Mouse (Mus musculus) embryonic facial prominence, embryonic 10.5 days (tissue): Measurements from ENCODE around the gene Csnk2a1. TPM values are rescaled to one million over a fixed set of nuclear protein-coding genes. Genes with fewer than 3 reads are reported as not detected.
"Not testable (repeated sequence)": the region's sequence is repeated elsewhere in the genome, so short reads cannot be mapped to it uniquely, and the experiment has no call there.

Experiments used
- DNase-seq: peaks from one replicate; pipeline ENCODE4 v3.0.0-alpha.2; 2017; ENCODE audit warnings: low spot score
- H3K27ac ChIP-seq: fragments of 300-500 bp; sonication (generic); replicated peaks from 2 replicates; pipeline ENCODE4 v1.5.1; 2016; ENCODE audit warnings: mild to moderate bottlenecking
- H3K27me3 ChIP-seq: fragments of 300-500 bp; sonication (generic); replicated peaks from 2 replicates; pipeline ENCODE4 v1.6.1; 2016; ENCODE audit warnings: low read depth, mild to moderate bottlenecking; ENCODE audit not compliant: poor library complexity, severe bottlenecking
- H3K36me3 ChIP-seq: fragments of 300-500 bp; sonication (generic); replicated peaks from 2 replicates; pipeline ENCODE4 v1.6.1; 2016; ENCODE audit warnings: mild to moderate bottlenecking, moderate library complexity
- H3K4me1 ChIP-seq: fragments of 300-500 bp; sonication (generic); 2 replicates; pipeline ENCODE4 v1.6.1; 2016
- H3K4me3 ChIP-seq: fragments of 300-500 bp; sonication (generic); 2 replicates; pipeline ENCODE4 v1.5.1; 2016; ENCODE audit warnings: mild to moderate bottlenecking, moderate library complexity
- H3K9me3 ChIP-seq: fragments of 300-500 bp; sonication (generic); 2 replicates; pipeline ENCODE4 v1.6.1; 2016; ENCODE audit warnings: mild to moderate bottlenecking
- WGBS: fragments of 180-500 bp; shearing (Covaris S2); methylation state at CpG from one replicate; pipeline ENCODE4 v1.1.7; 2016; 5-methylcytosine and 5-hydroxymethylcytosine counted together
- polyA plus RNA-seq: library from polyadenylated mRNA; unstranded; fragments of >200 nt; fragmentation: Nextera tagmentation; extraction: Ambion mirVana; gene quantifications from 2 replicates; pipeline ENCODE4 v1.2.1, GENCODE M21; 2016

The Csnk2a1 gene
- polyA plus RNA-seq, 1 experiment from 2014 or later = 77.8 TPM

DNA sequence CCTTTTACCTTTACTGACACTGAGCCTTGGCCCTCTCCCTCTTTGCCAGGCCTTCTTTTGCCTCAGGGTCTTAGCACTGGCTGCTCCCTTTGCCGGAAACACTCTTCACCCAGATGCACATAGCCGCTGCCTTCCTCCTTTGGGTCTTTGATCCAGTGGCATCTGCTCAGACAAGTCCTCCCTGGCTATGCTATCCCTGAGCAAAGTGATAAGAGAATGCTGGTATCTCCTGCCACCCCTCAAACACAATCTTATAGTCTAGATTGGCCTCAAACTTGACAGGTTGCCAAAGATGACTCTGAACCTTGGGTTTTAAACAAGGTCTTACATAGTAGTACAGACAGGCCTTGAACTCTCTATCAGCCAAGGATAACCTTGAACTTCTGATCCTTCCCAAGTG is 32.1 kb upstream of the Csnk2a1 start:
- DNase-seq = no peak
- Histone ChIP-seq H3K9me3 (no peaks in the 10 kb centered on the region), H3K27me3 (peaks cover 7% of the 10 kb centered on the region; the same call in 1 of the 2 replicates), H3K27ac (no peak overlapping the region), H3K4me3 (no peak overlapping the region), H3K4me1 (peaks cover 14% of the 10 kb centered on the region), H3K36me3 (no peaks in the 10 kb centered on the region)
- WGBS = 88% methylated on average over 2 of the region's 2 CpGs

- Histone ChIP-seq H3K4me1 (0 out of 2 replicates have a peak, but pooled peaks cover 4% of the 10 kb centered on the region), H3K27ac (peak overlapping the region; percentile 68)
Measured at GRCm38 (mm10) chr2:152196896-152197295, 29.7 kb upstream of the Csnk2a1 start.

DNA sequence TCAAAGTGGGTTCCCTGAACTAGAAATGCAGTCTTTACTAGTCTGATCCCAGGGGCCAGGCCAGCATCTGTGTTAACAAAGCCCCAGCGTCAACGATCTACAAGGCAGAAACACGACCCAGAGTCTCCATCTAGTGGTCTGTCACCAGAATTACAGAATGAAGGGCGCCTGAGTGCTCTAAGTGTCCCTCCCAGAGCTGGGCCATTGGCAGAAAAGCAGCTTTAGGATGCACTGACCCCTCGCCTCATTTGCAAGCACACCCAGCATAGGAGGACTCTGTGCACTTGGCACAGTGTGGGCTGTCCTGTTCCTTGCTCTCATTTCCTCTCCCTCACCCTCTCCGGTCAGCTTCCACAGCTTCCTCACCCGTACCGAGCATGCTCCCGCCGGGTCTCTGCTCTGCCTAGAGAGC is 29.3 kb upstream of the Csnk2a1 start:
- Histone ChIP-seq H3K27ac (no peak overlapping the region; the same call in 1 of the 2 replicates), H3K4me3 (no peak overlapping the region), H3K4me1 (0 out of 2 replicates have a peak, but pooled peaks cover 4% of the 10 kb centered on the region), H3K27me3 (0 out of 2 replicates have a peak, but pooled peaks cover 4% of the 10 kb centered on the region), H3K36me3 (no peaks in the 10 kb centered on the region), H3K9me3 (no peaks in the 10 kb centered on the region)
- peak; percentile 79 for DNase-seq
- 47% methylated on average over 10 of the region's 10 CpGs for WGBS

More at GRCm38 (mm10) chr2:152196896-152197295, 29.7 kb upstream of the Csnk2a1 start:
- WGBS = 48% methylated on average over 3 of the region's 3 CpGs
- H3K9me3 ChIP-seq = no peaks in the 10 kb centered on the region
- DNase-seq = no peak
- H3K36me3 ChIP-seq = no peaks in the 10 kb centered on the region
- H3K4me3 ChIP-seq = no peak overlapping the region
- 0 out of 2 replicates have a peak, but pooled peaks cover 4% of the 10 kb centered on the region for H3K27me3 ChIP-seq

- H3K4me1 ChIP-seq, H3K27me3 ChIP-seq: not testable (repeated sequence)
Measured at GRCm38 (mm10) chr2:152206139-152206538, 20.5 kb upstream of the Csnk2a1 start.

DNA sequence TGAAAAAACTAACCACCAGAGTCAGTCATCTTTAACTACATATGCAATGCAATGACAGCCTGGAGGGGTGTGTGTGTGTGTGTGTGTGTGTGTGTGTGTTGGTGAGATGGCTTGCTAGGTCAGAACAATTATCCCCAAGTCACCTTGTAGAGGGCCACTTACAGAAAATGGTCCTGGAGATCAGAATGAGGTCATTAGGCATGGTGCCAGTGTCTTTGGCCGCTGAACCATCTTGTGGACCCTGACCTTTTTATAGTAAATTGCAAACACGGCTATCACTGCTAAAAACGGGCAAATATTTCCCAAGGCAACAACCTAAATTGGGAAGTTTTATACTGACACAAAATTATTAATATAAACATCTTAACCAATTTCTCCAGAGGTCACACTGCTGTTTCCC is 14.8 kb upstream of the Csnk2a1 start:
- Histone ChIP-seq H3K27me3 (no peaks in the 10 kb centered on the region), H3K4me1 (no peaks in the 10 kb centered on the region), H3K27ac (no peak overlapping the region), H3K4me3 (no peak overlapping the region), H3K9me3 (no peaks in the 10 kb centered on the region), H3K36me3 (no peaks in the 10 kb centered on the region)
- 91% methylated on average over 3 of the region's 3 CpGs for WGBS
- no peak for DNase-seq

More at GRCm38 (mm10) chr2:152206139-152206538, 20.5 kb upstream of the Csnk2a1 start:
- DNase-seq, H3K27ac ChIP-seq, H3K4me3 ChIP-seq, H3K9me3 ChIP-seq, H3K36me3 ChIP-seq: not testable (repeated sequence)
- WGBS = 92% methylated on average over 8 of the region's 9 CpGs

DNA sequence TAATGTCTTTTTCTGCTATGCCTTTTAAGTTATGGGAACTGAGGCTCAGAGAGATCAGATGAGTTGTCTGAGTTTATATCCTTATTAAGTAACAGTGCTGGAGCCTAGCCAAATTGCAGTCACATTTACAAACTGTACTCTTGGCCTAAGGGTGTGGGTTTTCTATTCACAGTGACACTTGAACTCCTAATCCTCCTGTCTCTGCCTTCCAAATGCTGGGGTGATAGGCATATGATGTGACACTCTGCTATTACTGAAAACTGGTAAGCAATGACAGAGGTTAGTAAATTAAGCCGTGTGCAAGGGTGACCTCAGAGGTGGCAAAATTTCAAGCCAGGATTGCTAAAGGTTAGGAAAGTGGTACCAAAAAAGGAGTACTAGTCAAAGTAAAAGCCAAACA is 9.7 kb upstream of the Csnk2a1 start:
- Histone ChIP-seq H3K4me1 (no peaks in the 10 kb centered on the region), H3K4me3 (no peak overlapping the region), H3K9me3 (no peaks in the 10 kb centered on the region), H3K27me3 (no peaks in the 10 kb centered on the region), H3K27ac (no peak overlapping the region), H3K36me3 (no peaks in the 10 kb centered on the region)
- no peak for DNase-seq
- 76% methylated on average over 1 of the region's 1 CpGs for WGBS

DNA sequence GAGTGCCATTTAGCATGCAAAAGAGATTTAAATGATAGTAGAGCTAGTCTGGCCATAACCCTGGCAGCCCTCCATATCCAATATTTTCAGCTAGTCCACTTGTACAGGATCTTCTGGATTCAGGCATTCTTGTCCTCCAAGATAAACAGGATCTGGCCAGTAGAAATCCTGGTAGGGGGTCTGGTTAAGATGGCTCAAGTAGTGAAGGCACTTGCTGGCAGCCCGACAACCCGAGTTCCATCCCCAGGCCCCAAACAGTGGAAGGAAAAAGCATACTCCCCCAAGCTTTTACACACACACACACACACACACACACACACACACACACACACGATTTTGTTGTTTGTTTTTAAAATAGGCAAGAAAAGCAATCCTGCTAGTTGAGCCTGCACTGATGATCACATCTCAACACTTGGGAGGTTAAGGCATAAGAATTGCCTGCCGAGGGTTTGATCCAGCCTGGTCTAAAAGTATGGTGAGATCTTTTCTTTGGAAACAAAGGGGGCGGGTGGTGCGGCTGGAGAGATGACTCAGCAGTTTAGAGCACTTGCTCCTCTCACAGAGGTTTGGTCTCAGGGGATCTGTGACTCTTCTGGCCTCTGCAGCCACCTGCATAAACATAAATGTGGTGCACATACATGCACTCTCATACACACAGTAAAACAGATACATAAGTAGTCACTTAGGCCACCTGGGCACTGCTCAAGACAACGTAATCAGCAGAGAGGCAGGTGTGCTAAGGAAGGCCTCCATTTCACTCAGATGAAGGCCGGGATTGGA is 2.9 kb upstream of the Csnk2a1 start:
- DNase-seq = no peak
- H3K9me3 ChIP-seq = no peaks in the 10 kb centered on the region
- H3K4me1 ChIP-seq = peaks cover 20% of the 10 kb centered on the region
- no peaks in the 10 kb centered on the region for H3K27me3 ChIP-seq
- H3K4me3 ChIP-seq = no peak overlapping the region
- no peak overlapping the region for H3K27ac ChIP-seq
- 66% methylated on average over 8 of the region's 8 CpGs for WGBS
- H3K36me3 ChIP-seq = 0 out of 2 replicates have a peak, but pooled peaks cover 1% of the 10 kb centered on the region

DNA sequence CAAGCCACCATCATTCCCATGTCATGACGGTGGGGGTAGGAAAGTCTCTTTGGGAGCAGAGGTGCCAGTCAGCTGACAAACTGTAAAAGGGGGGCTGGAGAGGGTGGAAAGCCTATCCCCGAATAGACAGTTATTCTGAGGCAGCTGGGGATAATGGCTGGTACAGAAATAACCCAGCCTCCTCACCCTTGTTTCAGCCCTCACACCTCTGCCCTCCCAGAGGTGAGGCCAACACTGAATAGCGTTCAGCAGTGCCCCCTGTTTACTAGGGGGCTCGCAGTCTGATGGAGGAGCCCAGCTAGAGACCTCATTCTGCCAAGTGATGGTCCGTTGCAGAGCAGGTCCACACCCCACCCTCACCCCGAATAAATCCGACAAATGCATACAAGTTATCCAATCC is 1.1 kb upstream of the Csnk2a1 start:
- peak overlapping the region; percentile 89; the same call in 1 of the 2 replicates for H3K4me3 ChIP-seq
- H3K36me3 ChIP-seq = peaks cover 17% of the 10 kb centered on the region
- no peak for DNase-seq
- H3K4me1 ChIP-seq = peaks cover 22% of the 10 kb centered on the region
- no peaks in the 10 kb centered on the region for H3K9me3 ChIP-seq
- H3K27ac ChIP-seq = peak overlapping the region; percentile 97
- H3K27me3 ChIP-seq = no peaks in the 10 kb centered on the region
- 79% methylated on average over 7 of the region's 7 CpGs for WGBS

DNA sequence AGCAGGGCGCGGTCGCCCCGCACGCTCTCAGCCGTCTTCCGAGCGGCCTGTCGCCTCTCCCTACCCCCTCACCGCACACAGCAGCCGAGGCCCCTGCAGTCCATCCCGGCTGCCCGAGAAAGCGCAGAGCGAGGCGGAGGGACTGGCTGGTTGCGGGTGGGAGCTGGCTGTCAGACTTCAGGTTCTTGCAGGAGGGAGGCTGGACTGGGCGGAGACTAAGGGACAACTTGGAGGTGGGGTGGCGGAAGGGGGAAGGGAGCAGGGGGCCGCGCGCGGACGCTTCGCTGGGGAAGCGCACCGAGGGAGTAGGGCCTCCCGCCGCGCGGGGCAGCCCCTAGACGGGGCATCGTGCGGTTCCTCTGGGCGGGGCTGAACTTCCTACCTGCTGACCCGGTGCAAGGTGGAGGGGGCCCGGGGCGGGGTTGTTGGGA is 427 bp downstream of the Csnk2a1 start:
- H3K27ac ChIP-seq = peak overlapping the region; percentile 97
- under 1% methylated on average over 38 of the region's 38 CpGs for WGBS
- H3K4me3 ChIP-seq = peak overlapping the region; percentile 89
- no peaks in the 10 kb centered on the region for H3K27me3 ChIP-seq
- DNase-seq = peak; percentile 80
- H3K36me3 ChIP-seq = peaks cover 23% of the 10 kb centered on the region
- H3K9me3 ChIP-seq = no peaks in the 10 kb centered on the region
- H3K4me1 ChIP-seq = peaks cover 22% of the 10 kb centered on the region

DNA sequence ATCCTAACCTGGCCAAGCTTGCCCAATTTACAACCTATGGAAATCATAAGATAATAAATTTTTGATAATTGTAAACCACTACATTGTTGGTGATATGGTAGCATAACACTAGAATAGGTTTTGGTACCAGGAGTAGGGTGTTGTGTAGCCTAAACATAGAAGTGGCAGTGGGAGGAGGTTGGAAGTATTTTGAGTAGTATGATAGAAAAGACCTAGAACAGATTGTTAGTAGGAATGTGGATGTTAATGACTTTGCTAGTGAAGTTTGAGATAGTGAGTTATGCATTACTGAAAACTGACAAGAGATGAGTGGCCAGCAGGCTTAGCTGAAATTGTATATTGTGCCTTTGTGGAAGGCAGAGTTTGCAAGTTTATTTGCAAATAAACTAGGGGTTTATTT is 3.4 kb downstream of the Csnk2a1 start:
- peaks cover 22% of the 10 kb centered on the region for H3K4me1 ChIP-seq
- H3K27ac ChIP-seq = no peak overlapping the region
- H3K9me3 ChIP-seq = no peaks in the 10 kb centered on the region
- peaks cover 37% of the 10 kb centered on the region for H3K36me3 ChIP-seq
- no peak overlapping the region for H3K4me3 ChIP-seq
- no peak for DNase-seq
- H3K27me3 ChIP-seq = no peaks in the 10 kb centered on the region

GRCm38 (mm10) chr2:152237926-152238325 is 11.3 kb downstream of the Csnk2a1 start:
- DNase-seq = no peak
- H3K4me3 ChIP-seq = no peak overlapping the region
- WGBS = 92% methylated on average over 1 of the region's 1 CpGs
- H3K27ac ChIP-seq = no peak overlapping the region
- peaks cover 71% of the 10 kb centered on the region for H3K36me3 ChIP-seq
- H3K27me3 ChIP-seq = no peaks in the 10 kb centered on the region
- peaks cover 4% of the 10 kb centered on the region; the same call in 1 of the 2 replicates for H3K9me3 ChIP-seq
- no peaks in the 10 kb centered on the region for H3K4me1 ChIP-seq

GRCm38 (mm10) chr2:152240580-152240979 is 13.9 kb downstream of the Csnk2a1 start:
- H3K36me3 ChIP-seq = peaks cover 67% of the 10 kb centered on the region
- H3K4me1 ChIP-seq = no peaks in the 10 kb centered on the region
- 64% methylated on average over 2 of the region's 2 CpGs for WGBS

GRCm38 (mm10) chr2:152247213-152247612 is 20.6 kb downstream of the Csnk2a1 start:
- H3K9me3 ChIP-seq = peaks cover 2% of the 10 kb centered on the region; the same call in 1 of the 2 replicates
- peaks cover 40% of the 10 kb centered on the region for H3K36me3 ChIP-seq
- DNase-seq = no peak
- H3K4me3 ChIP-seq = no peak overlapping the region
- no peaks in the 10 kb centered on the region for H3K27me3 ChIP-seq
- H3K27ac ChIP-seq = no peak overlapping the region
- no peaks in the 10 kb centered on the region for H3K4me1 ChIP-seq
- WGBS = 86% methylated on average over 1 of the region's 1 CpGs

More at GRCm38 (mm10) chr2:152240580-152240979, 13.9 kb downstream of the Csnk2a1 start:
- Histone ChIP-seq H3K9me3 (peaks cover 4% of the 10 kb centered on the region; the same call in 1 of the 2 replicates), H3K27me3 (no peaks in the 10 kb centered on the region), H3K4me3 (no peak overlapping the region), H3K27ac (no peak overlapping the region)
- no peak for DNase-seq
